Mouse (Mus musculus) forebrain, embryonic 15.5 days (tissue): Measurements from ENCODE around the gene Rbl2. TPM values are rescaled to one million over a fixed set of nuclear protein-coding genes. Genes with fewer than 3 reads are reported as not detected.

Experiments
- ATAC-seq: fragments of 200-750 bp; cut with Nextera tagmentation; replicated peaks from 2 replicates; pipeline ENCODE4 v1.8.0; 2017; ENCODE audit warnings: mild to moderate bottlenecking, moderate TSS enrichment, moderate library complexity
- H3K27ac ChIP-seq: fragments of 300-500 bp; sonication (generic); replicated peaks from 2 replicates; pipeline ENCODE4 v1.5.1; 2015; ENCODE audit warnings: mild to moderate bottlenecking, inconsistent platforms
- H3K27me3 ChIP-seq: fragments of 300-500 bp; sonication (generic); 2 replicates; pipeline ENCODE4 v1.6.1; 2015; ENCODE audit warnings: inconsistent platforms
- H3K36me3 ChIP-seq: fragments of 300-500 bp; sonication (generic); 2 replicates; pipeline ENCODE4 v1.6.1; 2015; ENCODE audit warnings: mild to moderate bottlenecking, inconsistent platforms
- H3K4me1 ChIP-seq: fragments of 300-500 bp; sonication (generic); 2 replicates; pipeline ENCODE4 v1.6.1; 2015; ENCODE audit warnings: inconsistent platforms
- H3K4me2 ChIP-seq: fragments of 300-500 bp; sonication (generic); replicated peaks from 2 replicates; pipeline ENCODE4 v1.6.1; 2015; ENCODE audit warnings: mild to moderate bottlenecking, inconsistent platforms
- H3K4me3 ChIP-seq: fragments of 300-500 bp; sonication (generic); 2 replicates; pipeline ENCODE4 v1.5.1; 2015; ENCODE audit warnings: mild to moderate bottlenecking, inconsistent platforms
- H3K9ac ChIP-seq: fragments of 300-500 bp; sonication (generic); replicated peaks from 2 replicates; pipeline ENCODE4 v1.6.1; 2015; ENCODE audit warnings: mild to moderate bottlenecking, inconsistent platforms
- H3K9me3 ChIP-seq: fragments of 300-500 bp; sonication (generic); 2 replicates; pipeline ENCODE4 v1.6.1; 2016; ENCODE audit warnings: inconsistent platforms
- WGBS: fragments of 180-500 bp; shearing (Covaris S2); methylation state at CpG from one replicate; pipeline ENCODE4 v1.1.7; 2015; ENCODE audit warnings: mixed read lengths; 5-methylcytosine and 5-hydroxymethylcytosine counted together
- polyA plus RNA-seq: library from polyadenylated mRNA; unstranded; fragments of >200 nt; fragmentation: Nextera tagmentation; extraction: Ambion mirVana; gene quantifications from 2 replicates; pipeline ENCODE4 v1.2.1, GENCODE M21; 2015

Rbl2 gene
- polyA plus RNA-seq, 1 experiment from 2014 or later, result 22.0 TPM

- ATAC-seq, result no peak
- H3K4me2 ChIP-seq, result no peak overlapping the region
- peaks cover 66% of the 10 kb centered on the region for H3K36me3 ChIP-seq
- no peak overlapping the region for H3K4me3 ChIP-seq
- H3K4me1 ChIP-seq, result no peaks in the 10 kb centered on the region
- H3K27ac ChIP-seq, result no peak overlapping the region
- no peaks in the 10 kb centered on the region for H3K9me3 ChIP-seq
- no peak overlapping the region for H3K9ac ChIP-seq
- H3K27me3 ChIP-seq, result no peaks in the 10 kb centered on the region
- 95% methylated on average over 5 of the region's 5 CpGs for WGBS
Observed at GRCm38 (mm10) chr8:91114428-91114827, 44.6 kb downstream of the Rbl2 start.

GRCm38 (mm10) chr8:91114910-91115309 is 45.1 kb downstream of the Rbl2 start:
- WGBS, result 82% methylated on average over 11 of the region's 11 CpGs
- H3K4me3 ChIP-seq, result no peak overlapping the region
- H3K9ac ChIP-seq, result no peak overlapping the region
- H3K36me3 ChIP-seq, result peaks cover 69% of the 10 kb centered on the region
- no peak overlapping the region for H3K27ac ChIP-seq
- ATAC-seq, result no peak
- no peak overlapping the region for H3K4me2 ChIP-seq
- H3K27me3 ChIP-seq, result no peaks in the 10 kb centered on the region
- H3K9me3 ChIP-seq, result no peaks in the 10 kb centered on the region
- H3K4me1 ChIP-seq, result no peaks in the 10 kb centered on the region

DNA sequence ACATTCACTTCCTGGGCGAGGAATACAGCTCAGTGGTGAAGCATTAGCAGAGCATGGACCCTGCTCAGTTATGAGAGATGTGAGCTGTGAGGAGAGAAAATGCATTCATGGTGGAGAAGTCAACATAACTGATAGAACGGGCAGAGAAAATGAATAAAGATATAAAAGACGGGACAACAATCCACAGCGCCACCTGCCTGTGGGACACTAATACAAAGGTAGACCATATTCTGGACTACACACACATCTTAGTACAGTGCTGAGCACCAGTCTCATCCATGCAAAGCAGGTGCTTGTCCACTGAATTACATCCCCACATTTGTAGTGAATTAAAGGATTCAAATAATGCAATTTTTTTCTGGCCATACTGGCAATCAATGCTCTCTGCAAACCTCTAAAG is 47.7 kb downstream of the Rbl2 start:
- Histone ChIP-seq H3K27me3 (no peaks in the 10 kb centered on the region), H3K9ac (no peak overlapping the region), H3K27ac (no peak overlapping the region), H3K9me3 (no peaks in the 10 kb centered on the region), H3K4me3 (no peak overlapping the region), H3K4me1 (no peaks in the 10 kb centered on the region), H3K4me2 (no peak overlapping the region), H3K36me3 (peaks cover 85% of the 10 kb centered on the region)
- 92% methylated on average over 4 of the region's 4 CpGs for WGBS
- no peak for ATAC-seq

DNA sequence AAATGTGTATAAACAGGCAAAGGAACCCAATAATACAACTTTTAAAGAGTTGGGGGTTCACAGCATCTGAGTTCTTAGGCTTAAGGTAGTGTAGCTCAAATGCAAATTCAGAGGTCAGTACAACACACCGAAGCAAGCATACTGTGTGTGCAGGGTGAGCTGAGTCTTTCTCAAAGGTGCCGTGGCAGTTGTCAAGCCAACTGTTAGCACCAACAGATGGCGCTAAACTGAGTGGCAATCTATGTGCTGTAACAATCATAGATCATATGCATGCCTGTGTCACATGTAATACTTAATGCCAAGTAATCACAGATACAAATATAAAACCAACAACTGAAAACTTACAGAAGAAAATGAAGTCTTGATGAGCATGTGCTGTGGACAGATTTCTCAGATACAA is 48.3 kb downstream of the Rbl2 start:
- Histone ChIP-seq H3K9me3 (no peaks in the 10 kb centered on the region), H3K9ac (no peak overlapping the region), H3K36me3 (peaks cover 86% of the 10 kb centered on the region), H3K4me2 (no peak overlapping the region), H3K4me1 (no peaks in the 10 kb centered on the region), H3K4me3 (no peak overlapping the region), H3K27ac (no peak overlapping the region), H3K27me3 (no peaks in the 10 kb centered on the region)
- ATAC-seq, result no peak
- 69% methylated on average over 3 of the region's 3 CpGs for WGBS

DNA sequence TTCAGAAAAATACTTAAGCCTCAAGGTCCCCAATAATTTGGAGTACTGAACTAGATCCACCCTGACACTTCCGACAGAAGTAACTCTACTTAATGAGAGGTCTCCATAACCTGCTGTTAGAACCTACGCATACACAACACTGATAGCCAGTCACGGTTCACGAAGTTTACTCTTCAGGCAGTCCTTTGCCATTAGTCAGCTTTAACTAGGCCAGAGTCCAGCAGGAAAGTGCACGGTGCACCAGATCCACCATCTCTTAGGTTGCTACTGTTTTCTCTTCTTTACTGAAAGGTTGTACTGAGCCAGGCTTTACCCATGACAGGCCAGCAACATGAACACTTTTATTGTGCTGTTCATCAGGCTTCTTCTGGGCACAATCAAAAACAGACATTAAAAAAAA is 54.5 kb downstream of the Rbl2 start:
- 94% methylated on average over 5 of the region's 5 CpGs for WGBS
- Histone ChIP-seq H3K9me3 (no peaks in the 10 kb centered on the region), H3K9ac (no peak overlapping the region), H3K4me3 (no peak overlapping the region), H3K27ac (no peak overlapping the region), H3K27me3 (no peaks in the 10 kb centered on the region), H3K36me3 (peaks cover 92% of the 10 kb centered on the region), H3K4me2 (no peak overlapping the region), H3K4me1 (no peaks in the 10 kb centered on the region)
- no peak for ATAC-seq

DNA sequence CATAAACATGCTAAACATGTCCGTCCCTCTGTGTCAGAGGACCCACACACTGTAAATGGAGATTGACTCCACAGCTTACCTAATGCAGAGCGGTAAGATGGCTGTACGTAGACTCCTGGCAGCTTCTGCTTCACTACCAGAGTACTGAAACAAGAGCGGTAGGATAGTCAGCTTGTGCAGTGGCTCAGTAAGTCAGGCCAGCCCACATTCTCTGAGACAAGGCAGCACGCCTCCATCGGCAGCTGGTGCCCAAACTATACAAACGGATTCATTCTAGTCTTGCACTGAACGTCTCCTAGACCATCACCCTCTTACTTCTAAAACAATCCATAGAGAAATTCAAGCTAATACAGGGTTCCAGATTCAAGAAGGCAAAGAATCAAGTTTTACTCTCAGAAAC is 56.9 kb downstream of the Rbl2 start:
- ATAC-seq, result no peak
- Histone ChIP-seq H3K9ac (no peak overlapping the region), H3K4me2 (no peak overlapping the region), H3K4me1 (peaks cover 11% of the 10 kb centered on the region), H3K27ac (no peak overlapping the region), H3K9me3 (no peaks in the 10 kb centered on the region), H3K4me3 (no peak overlapping the region), H3K27me3 (no peaks in the 10 kb centered on the region), H3K36me3 (peaks cover 71% of the 10 kb centered on the region)
- WGBS, result 94% methylated on average over 8 of the region's 8 CpGs

GRCm38 (mm10) chr8:91132731-91133130 is 62.9 kb downstream of the Rbl2 start:
- 82% methylated on average over 4 of the region's 4 CpGs for WGBS
- peaks cover 17% of the 10 kb centered on the region for H3K36me3 ChIP-seq
- ATAC-seq, result no peak

DNA sequence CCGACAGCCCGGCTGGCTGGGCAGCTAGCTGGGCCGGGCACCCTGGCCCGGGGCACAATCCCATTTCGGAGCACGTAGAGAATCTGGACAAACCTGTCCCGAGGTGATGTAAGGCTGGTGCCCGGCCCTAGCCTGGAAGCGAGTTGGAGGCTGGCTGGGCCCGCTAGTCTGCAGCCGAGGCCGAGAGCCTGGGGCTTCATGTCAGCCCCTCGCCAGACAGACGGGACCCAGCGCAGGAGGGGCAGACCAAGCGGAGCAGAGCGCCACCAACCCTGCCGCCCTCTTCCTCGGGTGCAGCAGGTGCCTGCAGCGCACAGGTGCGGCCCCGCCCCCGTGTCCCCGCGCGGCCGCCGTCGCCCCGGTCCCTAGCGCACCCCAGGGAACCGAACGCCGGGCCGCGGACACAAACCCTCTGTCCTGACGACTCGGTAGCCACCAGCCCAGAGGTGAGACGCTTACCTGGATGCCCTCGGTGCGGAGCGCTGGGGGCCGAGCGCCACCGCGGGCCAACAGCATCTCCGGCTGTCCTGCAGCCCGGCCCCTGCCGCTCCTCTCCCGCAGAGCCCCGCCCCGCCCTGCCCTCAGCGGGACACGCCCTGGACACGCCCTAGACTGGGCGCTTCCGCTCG is 63.7 kb downstream of the Rbl2 start:
- under 1% methylated on average over 58 of the region's 58 CpGs for WGBS
- Histone ChIP-seq H3K36me3 (peaks cover 9% of the 10 kb centered on the region), H3K27me3 (no peaks in the 10 kb centered on the region), H3K27ac (peak overlapping the region; percentile 66), H3K4me2 (peak overlapping the region; percentile 63), H3K4me1 (peaks cover 27% of the 10 kb centered on the region), H3K9me3 (no peaks in the 10 kb centered on the region), H3K9ac (peak overlapping the region; percentile 71), H3K4me3 (peak overlapping the region; percentile 77)
- no peak for ATAC-seq

More at GRCm38 (mm10) chr8:91132731-91133130, 62.9 kb downstream of the Rbl2 start:
- H3K27ac ChIP-seq, result no peak overlapping the region
- H3K4me3 ChIP-seq, result peak overlapping the region; percentile 77
- H3K9ac ChIP-seq, result no peak overlapping the region
- H3K4me1 ChIP-seq, result peaks cover 27% of the 10 kb centered on the region
- H3K27me3 ChIP-seq, result no peaks in the 10 kb centered on the region
- no peaks in the 10 kb centered on the region for H3K9me3 ChIP-seq
- H3K4me2 ChIP-seq, result peak overlapping the region; percentile 63

DNA sequence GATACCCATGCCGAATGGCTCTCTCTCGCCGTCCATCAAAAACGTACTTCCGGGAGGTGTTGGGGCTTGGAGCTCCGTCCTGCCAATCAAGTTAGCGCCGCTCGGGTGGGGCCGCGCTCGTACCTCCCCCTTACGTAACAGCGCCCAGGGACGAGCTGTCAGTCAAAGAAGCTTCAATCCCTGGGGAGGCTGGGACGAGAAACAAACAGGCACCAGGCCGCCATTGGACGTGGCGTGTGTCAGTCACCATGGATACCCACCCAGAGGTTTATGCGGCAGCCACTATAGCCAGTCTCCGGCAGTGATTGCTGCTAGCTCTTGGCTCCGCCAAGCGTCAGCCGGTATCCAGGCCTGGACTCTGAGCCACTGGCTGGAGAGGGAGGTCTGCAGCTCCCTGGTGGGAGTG is 64.2 kb downstream of the Rbl2 start:
- 0% methylated on average over 24 of the region's 24 CpGs for WGBS
- Histone ChIP-seq H3K9ac (peak overlapping the region; percentile 32; the same call in 1 of the 2 replicates), H3K4me2 (peak overlapping the region; percentile 46), H3K9me3 (no peaks in the 10 kb centered on the region), H3K27ac (peak overlapping the region; percentile 85), H3K27me3 (no peaks in the 10 kb centered on the region), H3K4me1 (peaks cover 27% of the 10 kb centered on the region), H3K4me3 (peak overlapping the region; percentile 77), H3K36me3 (peaks cover 4% of the 10 kb centered on the region)
- peak; percentile 99 for ATAC-seq

- ATAC-seq, result no peak
- H3K9me3 ChIP-seq, result no peaks in the 10 kb centered on the region
- H3K9ac ChIP-seq, result peak overlapping the region; percentile 32; the same call in 1 of the 2 replicates
- H3K4me1 ChIP-seq, result peaks cover 27% of the 10 kb centered on the region
- 46% methylated on average over 12 of the region's 12 CpGs for WGBS
- peak overlapping the region; percentile 46 for H3K4me2 ChIP-seq
- peak overlapping the region; percentile 77 for H3K4me3 ChIP-seq
- H3K36me3 ChIP-seq, result no peaks in the 10 kb centered on the region
- H3K27ac ChIP-seq, result peak overlapping the region; percentile 85
- H3K27me3 ChIP-seq, result no peaks in the 10 kb centered on the region
Observed at GRCm38 (mm10) chr8:91134659-91135058, 64.8 kb downstream of the Rbl2 start.

GRCm38 (mm10) chr8:91135308-91136181 is 65.7 kb downstream of the Rbl2 start:
- Histone ChIP-seq H3K4me3 (no peak overlapping the region), H3K27me3 (no peaks in the 10 kb centered on the region), H3K4me1 (peaks cover 27% of the 10 kb centered on the region), H3K9ac (no peak overlapping the region), H3K27ac (0 out of 2 replicates have a peak overlapping the region, but pooled peaks have one; percentile 85), H3K4me2 (no peak overlapping the region), H3K36me3 (no peaks in the 10 kb centered on the region), H3K9me3 (no peaks in the 10 kb centered on the region)
- WGBS, result 72% methylated on average over 14 of the region's 14 CpGs
- no peak for ATAC-seq

DNA sequence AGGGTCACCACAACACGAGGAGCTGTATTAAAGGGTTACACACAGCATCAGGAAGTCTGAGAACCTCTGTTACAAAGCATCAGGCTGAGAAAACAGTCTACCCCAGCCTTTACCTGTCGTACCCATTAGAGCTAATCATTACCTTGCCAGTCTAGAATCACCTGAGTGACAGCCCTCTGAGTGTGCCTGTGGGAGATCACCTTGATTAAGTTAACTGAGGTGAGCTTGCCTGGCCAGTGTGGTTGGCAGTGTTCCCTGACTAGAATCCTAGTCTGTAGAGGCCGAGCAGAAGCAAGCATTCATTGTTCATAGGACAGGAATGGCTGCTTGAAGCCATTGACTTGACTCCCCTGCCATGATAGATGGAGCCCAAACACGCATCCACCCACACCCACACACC is 71.0 kb downstream of the Rbl2 start:
- ATAC-seq, result no peak
- 85% methylated on average over 4 of the region's 4 CpGs for WGBS
- Histone ChIP-seq H3K4me1 (no peaks in the 10 kb centered on the region), H3K27ac (no peak overlapping the region), H3K9ac (no peak overlapping the region), H3K36me3 (no peaks in the 10 kb centered on the region), H3K4me2 (no peak overlapping the region), H3K4me3 (no peak overlapping the region), H3K27me3 (no peaks in the 10 kb centered on the region), H3K9me3 (no peaks in the 10 kb centered on the region)
